Mouse (Mus musculus) urinary bladder, adult 18-20 months (tissue): ENCODE results near the gene Psat1.

ENCODE experiments used
- DNase-seq, 2 experiments: peaks; one replicate each; pipeline ENCODE4 v3.0.0; 2022; ENCODE audit warnings: low spot score in 2 of 2, mixed read lengths in 2 of 2

Psat1 gene

DNA sequence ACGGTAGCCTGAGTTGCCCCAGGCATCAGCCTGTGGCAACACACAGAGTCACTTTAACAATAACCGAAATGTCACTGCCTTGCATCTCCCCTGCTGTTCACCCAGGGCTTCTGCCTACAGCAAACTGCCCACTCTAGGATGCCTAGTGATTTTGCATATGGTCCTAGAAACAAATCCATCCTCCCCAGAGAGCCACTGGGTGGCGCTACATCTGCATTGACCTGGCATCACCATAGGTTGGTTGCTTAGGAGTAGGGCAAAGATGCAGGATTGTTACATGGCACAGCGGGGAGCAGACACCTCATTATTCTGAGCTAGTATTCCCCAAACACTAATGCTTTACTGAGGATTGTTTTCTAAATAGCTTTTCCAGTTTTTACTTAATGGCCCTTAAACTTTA is 80.3 kb downstream of the Psat1 start:
- DNase-seq: peak in 1 of 2 experiments; percentile 5

DNA sequence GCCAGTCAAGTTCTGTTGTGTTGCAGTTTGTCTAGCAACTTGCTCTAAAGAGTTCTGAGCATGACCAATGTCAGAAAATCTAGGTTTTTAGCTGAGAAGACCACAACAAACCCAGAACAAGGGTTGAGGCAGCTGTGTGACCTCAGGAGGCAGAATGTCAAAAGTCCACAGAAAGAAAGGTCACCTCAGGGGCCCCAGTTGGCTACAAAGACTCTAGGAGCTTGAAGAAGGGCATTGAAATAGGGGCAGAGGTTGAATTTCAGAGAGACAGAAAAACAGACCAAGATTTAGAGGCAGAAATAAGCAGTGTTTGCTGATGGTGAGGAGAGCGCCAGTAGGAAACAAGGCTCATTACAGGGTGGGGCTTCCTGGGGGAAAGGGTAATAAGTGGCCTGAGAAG is 81.0 kb downstream of the Psat1 start:
- no peak for DNase-seq

DNA sequence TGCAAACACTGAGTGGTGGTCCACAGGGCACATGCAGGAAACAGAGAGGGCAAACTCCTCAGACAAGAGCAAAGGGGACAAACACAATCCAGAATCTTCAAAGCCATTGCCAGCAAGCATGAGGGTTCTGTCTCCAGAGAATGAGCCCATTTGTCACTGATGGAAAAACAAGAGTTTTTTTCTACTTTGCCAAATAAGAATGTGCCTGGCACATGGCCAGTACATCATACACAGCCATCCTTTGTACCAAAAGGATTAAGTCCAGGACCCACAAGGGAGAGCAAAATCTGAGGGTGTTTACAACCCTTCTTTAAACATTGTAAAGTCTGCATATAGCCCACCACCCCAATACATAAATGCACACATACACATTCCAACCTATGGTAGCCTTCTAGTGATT is 81.7 kb downstream of the Psat1 start:
- no peak for DNase-seq

DNA sequence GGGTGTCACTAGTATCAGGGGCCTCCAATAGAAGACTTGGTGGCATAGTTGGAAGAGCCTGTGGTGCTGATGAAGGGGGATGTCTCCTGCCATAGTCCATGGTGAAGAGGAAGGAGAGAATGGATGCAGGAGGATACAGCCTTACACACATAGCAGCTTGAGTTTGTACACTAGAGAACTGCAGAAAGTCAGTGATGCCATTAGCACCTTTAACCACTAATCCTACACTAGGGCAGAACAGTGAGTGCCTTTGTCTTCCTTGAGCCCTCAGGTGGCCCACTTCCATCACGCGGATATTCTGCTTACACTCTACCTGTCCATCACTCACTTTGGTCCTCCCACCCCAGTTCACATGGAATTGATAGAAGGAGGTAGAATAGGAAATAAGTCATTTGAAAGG is 83.0 kb downstream of the Psat1 start:
- DNase-seq: no peak

DNA sequence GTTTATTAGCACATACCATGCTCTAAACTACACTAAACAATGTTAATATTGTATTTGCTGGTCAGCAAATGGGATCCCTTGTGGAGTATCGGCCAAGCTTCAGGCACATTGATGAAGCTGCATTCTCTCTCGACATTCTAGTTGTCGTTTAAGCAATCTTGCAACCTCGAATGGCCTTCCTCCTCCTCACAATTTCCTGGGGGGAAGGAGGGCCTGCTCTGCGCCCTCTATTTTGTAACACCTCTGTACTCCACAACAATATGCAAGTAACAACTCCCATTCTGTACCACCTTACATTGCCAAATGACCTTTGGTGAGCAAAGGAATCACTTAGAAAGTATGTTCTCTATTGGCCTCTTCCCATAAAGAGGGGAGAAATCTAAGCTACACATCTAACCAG is 91.8 kb downstream of the Psat1 start:
- DNase-seq: no peak
